Mouse (Mus musculus) G1E (cell line): ENCODE data around the gene Cc2d2a. TPM values are rescaled to one million over a fixed set of nuclear protein-coding genes. Genes with fewer than 3 reads are reported as not detected.

ENCODE experiments used
- ATAC-seq: 2 replicates; pipeline ENCODE4 v1.8.0; 2016; ENCODE audit warnings: mild to moderate bottlenecking; ENCODE audit not compliant: insufficient number of reproducible peaks, poor library complexity, low FRiP score, severe bottlenecking; ENCODE audit errors: extremely low read depth
- DNase-seq: peaks from one replicate; pipeline ENCODE4 v3.0.0; 2012; ENCODE audit warnings: low spot score
- H3K27me3 ChIP-seq: 2 replicates; pipeline ENCODE4 v1.6.1; 2012; ENCODE audit warnings: mild to moderate bottlenecking, low read length, inconsistent platforms; ENCODE audit not compliant: insufficient read depth
- H3K36me3 ChIP-seq: replicated peaks from 2 replicates; pipeline ENCODE3; 2012; ENCODE audit warnings: mild to moderate bottlenecking, inconsistent platforms
- H3K4me1 ChIP-seq: 2 replicates; pipeline ENCODE4 v1.6.1; 2012; ENCODE audit warnings: low read depth, low read length, inconsistent platforms, mixed read lengths; ENCODE audit not compliant: insufficient read depth
- H3K4me3 ChIP-seq: 2 replicates; pipeline ENCODE4 v1.5.1; 2012; ENCODE audit warnings: low read depth, mild to moderate bottlenecking, inconsistent platforms, low read length, moderate library complexity, mixed read lengths
- H3K9me3 ChIP-seq: replicated peaks from 2 replicates; pipeline ENCODE4 v1.6.1; 2012; ENCODE audit warnings: inconsistent platforms
- CTCF ChIP-seq: IDR thresholded peaks from 2 replicates; pipeline ENCODE4 v1.5.1; 2012; ENCODE audit warnings: low read depth, low read length, inconsistent platforms, mixed read lengths
- GATA1 ChIP-seq: IDR thresholded peaks from 2 replicates; pipeline ENCODE4 v1.6.1; 2012; ENCODE audit warnings: borderline replicate concordance, low read length, inconsistent platforms, mixed read lengths
- GATA2 ChIP-seq: IDR thresholded peaks from 2 replicates; pipeline ENCODE4 v1.6.1; 2012; ENCODE audit warnings: low read depth, low read length, inconsistent platforms, borderline replicate concordance
- POLR2AphosphoS5 ChIP-seq: IDR thresholded peaks from 2 replicates; pipeline ENCODE4 v1.6.1; 2012; ENCODE audit warnings: low read depth, low read length, inconsistent platforms; ENCODE audit not compliant: insufficient replicate concordance
- TAL1 ChIP-seq: conservative IDR thresholded peaks from 2 replicates; pipeline ENCODE4 v1.6.1; 2012; ENCODE audit warnings: low read depth, low read length, inconsistent platforms, mixed read lengths
- polyA plus RNA-seq: library from polyadenylated mRNA; stranded (reverse); fragments of >175 nt; gene quantifications from 2 replicates; pipeline ENCODE4 v1.2.3, GENCODE M21; 2012
- total RNA-seq, 2 experiments: library from RNA; stranded (forward) in 1 of 2; stranded (reverse) in 1 of 2; fragments of 200-1000 nt in 1 of 2; fragments of >200 nt in 1 of 2; fragmentation: Nextera tagmentation in 1 of 2; gene quantifications; 2 replicates each; pipeline ENCODE4 v1.2.3; 2014 to 2017

Gene Cc2d2a
- total and polyA plus RNA-seq, 3 experiments, result not detected

- no peak for ATAC-seq
- Histone ChIP-seq H3K4me3 (no peak overlapping the region), H3K4me1 (no peaks in the 10 kb centered on the region), H3K9me3 (no peaks in the 10 kb centered on the region), H3K27me3 (peaks cover 11% of the 10 kb centered on the region), H3K36me3 (no peaks in the 10 kb centered on the region)
- TF ChIP-seq GATA2 (no peak), CTCF (no peak), TAL1 (no peak), GATA1 (no peak), POLR2AphosphoS5 (no peak)
- DNase-seq, result no peak
These were observed 10.9 kb downstream of the Cc2d2a start for GRCm38 (mm10) chr5:43673083-43673482.

- no peak for TF ChIP-seq TAL1
- no peak for TF ChIP-seq GATA2
- TF ChIP-seq CTCF, result no peak
- no peak for TF ChIP-seq POLR2AphosphoS5
- no peak for TF ChIP-seq GATA1
- no peaks in the 10 kb centered on the region for H3K9me3 ChIP-seq
- ATAC-seq (no peak), DNase-seq (no peak)
- no peaks in the 10 kb centered on the region for H3K4me1 ChIP-seq
- H3K4me3 ChIP-seq, result no peak overlapping the region
- peaks cover 4% of the 10 kb centered on the region; the same call in 1 of the 2 replicates for H3K27me3 ChIP-seq
- no peaks in the 10 kb centered on the region for H3K36me3 ChIP-seq
These were observed 23.3 kb downstream of the Cc2d2a start for GRCm38 (mm10) chr5:43685466-43685865.

GRCm38 (mm10) chr5:43692489-43692888 is 30.3 kb downstream of the Cc2d2a start:
- H3K9me3 ChIP-seq, result no peaks in the 10 kb centered on the region
- DNase-seq (no peak), ATAC-seq (no peak)
- peaks cover 8% of the 10 kb centered on the region; the same call in 1 of the 2 replicates for H3K27me3 ChIP-seq
- TF ChIP-seq TAL1, result no peak
- no peak for TF ChIP-seq GATA2
- TF ChIP-seq CTCF, result no peak
- no peaks in the 10 kb centered on the region for H3K4me1 ChIP-seq
- no peaks in the 10 kb centered on the region for H3K36me3 ChIP-seq
- no peak overlapping the region for H3K4me3 ChIP-seq

- Histone ChIP-seq H3K36me3 (no peaks in the 10 kb centered on the region), H3K4me1 (no peaks in the 10 kb centered on the region), H3K27me3 (no peaks in the 10 kb centered on the region), H3K9me3 (no peaks in the 10 kb centered on the region), H3K4me3 (no peak overlapping the region)
- DNase-seq, result no peak
- no peak for ATAC-seq
- no peak for TF ChIP-seq CTCF
- TF ChIP-seq TAL1, result no peak
- no peak for TF ChIP-seq GATA1
- no peak for TF ChIP-seq GATA2
- TF ChIP-seq POLR2AphosphoS5, result no peak
These were observed 35.0 kb downstream of the Cc2d2a start for GRCm38 (mm10) chr5:43697133-43697532.

- no peak for DNase-seq
- Histone ChIP-seq H3K27me3 (peaks cover 3% of the 10 kb centered on the region; the same call in 1 of the 2 replicates), H3K9me3 (no peaks in the 10 kb centered on the region), H3K4me1 (no peaks in the 10 kb centered on the region), H3K36me3 (no peaks in the 10 kb centered on the region), H3K4me3 (no peak overlapping the region)
- ATAC-seq, result no peak
- TF ChIP-seq CTCF, result no peak
- no peak for TF ChIP-seq TAL1
These were observed 37.1 kb downstream of the Cc2d2a start for GRCm38 (mm10) chr5:43699240-43699639.

GRCm38 (mm10) chr5:43721538-43722451 is 59.6 kb downstream of the Cc2d2a start:
- H3K4me1 ChIP-seq, result no peaks in the 10 kb centered on the region
- H3K4me3 ChIP-seq, result no peak overlapping the region
- H3K36me3 ChIP-seq, result no peaks in the 10 kb centered on the region
- ATAC-seq (no peak), DNase-seq (no peak)
- H3K27me3 ChIP-seq, result peaks cover 5% of the 10 kb centered on the region; the same call in 1 of the 2 replicates
- no peaks in the 10 kb centered on the region for H3K9me3 ChIP-seq
- TF ChIP-seq TAL1 (no peak), GATA1 (no peak), POLR2AphosphoS5 (no peak), CTCF (no peak), GATA2 (no peak)

- Histone ChIP-seq H3K4me1 (no peaks in the 10 kb centered on the region), H3K36me3 (no peaks in the 10 kb centered on the region), H3K4me3 (no peak overlapping the region), H3K9me3 (no peaks in the 10 kb centered on the region), H3K27me3 (peaks cover 5% of the 10 kb centered on the region; the same call in 1 of the 2 replicates)
- TF ChIP-seq GATA2 (no peak), POLR2AphosphoS5 (no peak), GATA1 (no peak), TAL1 (no peak)
- no peak for DNase-seq
- no peak for ATAC-seq
These were observed 60.3 kb downstream of the Cc2d2a start for GRCm38 (mm10) chr5:43722452-43722783.
